Mouse (Mus musculus) small intestine, adult 2 months (tissue): Measurements from ENCODE around the gene Mrps17.

Experiments
- CTCF ChIP-seq: fragments of 200-500 bp; IDR thresholded peaks from 2 replicates; pipeline ENCODE4 v1.5.1; 2012; ENCODE audit warnings: low read depth, mild to moderate bottlenecking, control low read depth, inconsistent platforms, low read length, moderate library complexity, mixed read lengths; ENCODE audit not compliant: insufficient replicate concordance, insufficient read length; ENCODE audit errors: extremely low read depth
- POLR2A ChIP-seq: fragments of 200-500 bp; IDR thresholded peaks from 2 replicates; pipeline ENCODE4 v1.6.1; 2012; ENCODE audit warnings: low read depth, mild to moderate bottlenecking, control low read depth, inconsistent platforms, low read length, moderate library complexity

DNA sequence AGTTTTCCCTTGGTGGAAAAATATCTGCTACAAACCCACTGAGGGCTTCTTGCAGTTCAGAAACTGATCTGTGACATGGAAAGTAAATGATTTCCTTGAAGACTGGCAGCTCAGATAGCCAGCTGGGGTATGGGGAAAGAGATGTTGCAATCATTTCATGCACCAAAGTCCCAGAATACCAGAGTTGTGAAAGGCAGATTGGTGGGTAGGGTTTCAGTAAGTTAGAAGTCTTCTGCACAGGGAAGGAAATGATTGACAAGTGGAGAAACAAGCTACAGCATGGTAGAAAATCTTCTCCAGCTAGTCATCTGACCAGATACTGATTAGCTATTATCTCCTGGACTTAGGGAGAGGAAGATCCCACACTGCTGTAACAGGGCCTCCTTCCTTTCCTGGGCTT lies 11.9 kb upstream of the Mrps17 start:
- TF ChIP-seq CTCF, result no peak
- TF ChIP-seq POLR2A, result no peak
